In the genomic region with DNA sequence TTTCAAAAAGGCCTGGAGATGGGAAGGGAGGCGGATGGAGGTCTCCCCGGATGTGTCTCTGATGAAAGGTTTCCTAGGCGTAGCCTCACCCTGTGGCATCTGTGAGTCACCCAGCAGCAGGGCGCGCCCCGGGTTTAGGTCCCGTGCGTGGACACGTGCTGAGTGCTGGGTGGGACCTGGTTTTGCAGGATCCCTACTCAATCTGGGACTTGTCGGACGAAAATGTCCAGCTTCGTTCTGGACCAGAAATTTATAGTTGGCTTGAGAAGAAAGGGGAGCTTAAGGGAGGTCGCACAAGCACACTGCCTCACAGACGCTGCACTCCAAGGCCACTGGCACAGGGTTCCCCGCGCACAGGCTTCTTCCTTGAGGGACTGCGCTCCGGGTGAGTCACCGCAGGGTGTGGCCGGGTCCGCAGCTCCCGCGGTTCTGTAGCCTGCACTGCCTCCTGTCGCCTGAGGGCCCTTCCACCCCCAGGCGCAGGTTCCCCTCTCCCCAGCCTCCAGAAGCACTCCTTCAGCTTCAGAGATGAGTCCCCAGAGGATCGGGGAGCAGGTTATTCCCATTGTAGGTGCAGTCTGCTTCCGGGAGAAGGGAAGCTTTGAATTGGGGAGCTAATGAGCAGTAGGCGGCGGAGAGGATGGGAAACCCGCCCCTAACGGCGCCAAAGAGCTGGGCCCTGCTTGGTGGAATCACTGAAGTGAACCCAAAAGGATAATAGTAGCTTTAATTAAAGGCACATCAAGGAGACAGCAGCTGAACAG, we compare ENCODE assay signal across 8 mouse cellular contexts. TPM values are rescaled to one million over a fixed set of nuclear protein-coding genes. Genes with fewer than 3 reads are reported as not detected.
A peak's percentile ranks its signal among the peaks of the same experiment; 100 is the strongest.
DNase-seq lines count a peak whose midpoint lies in the region; ATAC-seq and TF ChIP-seq lines count a peak whose summit lies in the region.

No protein-coding gene starts in this region.

- peak; percentile 86 for DNase-seq in brain, adult 2 months (ENCODE audit: low read depth, low spot score)
- peak; percentile 75 for DNase-seq in forebrain, embryonic 11.5 days (ENCODE audit: low spot score)
- peak; percentile 78 for DNase-seq in kidney, postnatal 10 days
- DNase-seq in neural tube, embryonic 10.5 days (ENCODE audit: extremely low spot score, low spot score), result peak; percentile 59
- peak; percentile 13 to 30 for DNase-seq in thymus, postnatal 36 days

- 2% methylated on average over 32 of the region's 32 CpGs for WGBS in forebrain, embryonic 11.5 days
- WGBS in heart, embryonic 15.5 days, result 4% methylated on average over 32 of the region's 32 CpGs
- 11% methylated on average over 32 of the region's 32 CpGs for WGBS in liver, embryonic 16.5 days (ENCODE audit: insufficient replicate concordance)

- H3K27ac ChIP-seq in forebrain, embryonic 11.5 days (ENCODE audit: low read depth, low read length), result no peak overlapping the region
- H3K27ac ChIP-seq in heart, embryonic 15.5 days, result no peak overlapping the region
- no peak overlapping the region for H3K27ac ChIP-seq in liver, embryonic 16.5 days (ENCODE audit: low read length)

- peaks cover 7% of the 10 kb centered on the region; the same call in 1 of the 2 replicates for H3K36me3 ChIP-seq in E14TG2a.4 (ENCODE audit: insufficient read depth, low read length)
- no peaks in the 10 kb centered on the region for H3K36me3 ChIP-seq in forebrain, embryonic 11.5 days (ENCODE audit: control insufficient read depth, insufficient read depth, low read length)
- H3K36me3 ChIP-seq in heart, embryonic 15.5 days, result no peaks in the 10 kb centered on the region
- no peaks in the 10 kb centered on the region for H3K36me3 ChIP-seq in liver, embryonic 16.5 days (ENCODE audit: control insufficient read depth, insufficient read depth)

- peak; percentile 79 for ATAC-seq in forebrain, embryonic 11.5 days (replicated peaks; ENCODE audit: low FRiP score)
- ATAC-seq in heart, embryonic 15.5 days (replicated peaks; ENCODE audit: insufficient number of reproducible peaks, insufficient read depth, low FRiP score, low read depth), result peak; percentile 77
- ATAC-seq in liver, embryonic 16.5 days (ENCODE audit: low read depth), result no peak

- peak overlapping the region; percentile 59 for H3K9ac ChIP-seq in forebrain, embryonic 11.5 days (ENCODE audit: low read length)
- H3K9ac ChIP-seq in heart, embryonic 15.5 days, result peak overlapping the region; percentile 51
- H3K9ac ChIP-seq in liver, embryonic 16.5 days (ENCODE audit: low read depth, low read length), result no peak overlapping the region

- H3K4me1 ChIP-seq in E14TG2a.4 (replicated peaks; ENCODE audit: low read depth, low read length), result peaks cover 47% of the 10 kb centered on the region
- peaks cover 5% of the 10 kb centered on the region; the same call in 1 of the 2 replicates for H3K4me1 ChIP-seq in forebrain, embryonic 11.5 days (replicated peaks; ENCODE audit: control insufficient read depth, insufficient read depth, low read length)
- H3K4me1 ChIP-seq in heart, embryonic 15.5 days (replicated peaks), result peaks cover 7% of the 10 kb centered on the region
- no peaks in the 10 kb centered on the region; the same call in 1 of the 2 replicates for H3K4me1 ChIP-seq in liver, embryonic 16.5 days (ENCODE audit: control insufficient read depth, low read depth, low read length)

- H3K4me3 ChIP-seq in E14TG2a.4 (replicated peaks; ENCODE audit: low read length), result peak overlapping the region; percentile 74
- H3K4me3 ChIP-seq in forebrain, embryonic 11.5 days (ENCODE audit: low read depth, low read length), result peak overlapping the region; percentile 38
- H3K4me3 ChIP-seq in heart, embryonic 15.5 days, result peak overlapping the region; percentile 51
- peak overlapping the region; percentile 18 for H3K4me3 ChIP-seq in liver, embryonic 16.5 days (ENCODE audit: low read depth, low read length)

- peaks cover 20% of the 10 kb centered on the region for H3K9me3 ChIP-seq in E14TG2a.4 (ENCODE audit: low read length)
- no peaks in the 10 kb centered on the region for H3K9me3 ChIP-seq in forebrain, embryonic 11.5 days (ENCODE audit: control insufficient read depth, low read length)
- H3K9me3 ChIP-seq in heart, embryonic 15.5 days (replicated peaks), result no peaks in the 10 kb centered on the region
- H3K9me3 ChIP-seq in liver, embryonic 16.5 days (replicated peaks; ENCODE audit: control insufficient read depth, low read length), result no peaks in the 10 kb centered on the region

- no peaks in the 10 kb centered on the region for H3K27me3 ChIP-seq in E14TG2a.4 (ENCODE audit: insufficient read depth, low read length)
- peaks cover 2% of the 10 kb centered on the region; the same call in 1 of the 2 replicates for H3K27me3 ChIP-seq in forebrain, embryonic 11.5 days (ENCODE audit: control insufficient read depth, insufficient read depth, low read length)
- 0 out of 2 replicates have a peak, but pooled peaks cover 6% of the 10 kb centered on the region for H3K27me3 ChIP-seq in heart, embryonic 15.5 days
- H3K27me3 ChIP-seq in liver, embryonic 16.5 days (ENCODE audit: control insufficient read depth, insufficient read depth, low read depth, low read length), result no peaks in the 10 kb centered on the region

- no peak for TF ChIP-seq CTCF in E14TG2a.4 (conservative IDR thresholded peaks at IDR 0.05; ENCODE audit: low read length)

- H3K4me2 ChIP-seq in forebrain, embryonic 11.5 days (ENCODE audit: low read depth, low read length, severe bottlenecking), result peak overlapping the region; percentile 79
- peak overlapping the region; percentile 90 for H3K4me2 ChIP-seq in heart, embryonic 15.5 days
- peak overlapping the region; percentile 55 for H3K4me2 ChIP-seq in liver, embryonic 16.5 days (ENCODE audit: low read depth, low read length)

RNA-seq across cellular contexts. Expression of a gene that starts 8.4 kb away (rescaled TPM):
- polyA plus RNA-seq in forebrain, embryonic 11.5 days (2014; fragmentation: Nextera tagmentation; extraction: Ambion mirVana), result not detected in 2 replicates
- polyA plus RNA-seq in heart, embryonic 15.5 days (2015; fragmentation: Nextera tagmentation; extraction: Ambion mirVana), result not detected in 2 replicates
- 0.35 and 0.57 TPM in 2 replicates for polyA plus RNA-seq in liver, embryonic 16.5 days (2015; fragmentation: Nextera tagmentation; extraction: Ambion mirVana)

RNA-seq across cellular contexts. Expression of a gene that starts 10.9 kb away (rescaled TPM):
- 3.7 and 5.4 TPM in 2 replicates for polyA plus RNA-seq in forebrain, embryonic 11.5 days (2014; fragmentation: Nextera tagmentation; extraction: Ambion mirVana)
- polyA plus RNA-seq in heart, embryonic 15.5 days (2015; fragmentation: Nextera tagmentation; extraction: Ambion mirVana), result 1.7 and 9.5 TPM in 2 replicates
- polyA plus RNA-seq in liver, embryonic 16.5 days (2015; fragmentation: Nextera tagmentation; extraction: Ambion mirVana), result 0.11 and 0.24 TPM in 2 replicates

RNA-seq across cellular contexts. Expression of a gene that starts 11.6 kb away (rescaled TPM):
- 7.2 and 7.6 TPM in 2 replicates for polyA plus RNA-seq in forebrain, embryonic 11.5 days (2014; fragmentation: Nextera tagmentation; extraction: Ambion mirVana)
- 26.0 and 29.7 TPM in 2 replicates for polyA plus RNA-seq in heart, embryonic 15.5 days (2015; fragmentation: Nextera tagmentation; extraction: Ambion mirVana)
- 3.0 and 3.4 TPM in 2 replicates for polyA plus RNA-seq in liver, embryonic 16.5 days (2015; fragmentation: Nextera tagmentation; extraction: Ambion mirVana)

RNA-seq across cellular contexts. Expression of a gene that starts 53.1 kb away (rescaled TPM):
- polyA plus RNA-seq in forebrain, embryonic 11.5 days (2014; fragmentation: Nextera tagmentation; extraction: Ambion mirVana), result 89.4 TPM in 2 replicates
- polyA plus RNA-seq in heart, embryonic 15.5 days (2015; fragmentation: Nextera tagmentation; extraction: Ambion mirVana), result 55.9 and 60.3 TPM in 2 replicates
- 145 and 155 TPM in 2 replicates for polyA plus RNA-seq in liver, embryonic 16.5 days (2015; fragmentation: Nextera tagmentation; extraction: Ambion mirVana)

RNA-seq across cellular contexts. Expression of a gene that starts 53.4 kb away (rescaled TPM):
- polyA plus RNA-seq in forebrain, embryonic 11.5 days (2014; fragmentation: Nextera tagmentation; extraction: Ambion mirVana), result 9.0 and 10.3 TPM in 2 replicates
- polyA plus RNA-seq in heart, embryonic 15.5 days (2015; fragmentation: Nextera tagmentation; extraction: Ambion mirVana), result 8.0 and 8.6 TPM in 2 replicates
- 7.6 and 8.3 TPM in 2 replicates for polyA plus RNA-seq in liver, embryonic 16.5 days (2015; fragmentation: Nextera tagmentation; extraction: Ambion mirVana)

Comparison
In these comparisons a context has a peak if more than half of its experiments do, and no peak if none do; other contexts are left out.
1. H3K4me3 ChIP-seq: peak in every context shown above with its lines; median percentile 74 in E14TG2a.4; 51 in heart, embryonic 15.5 days; 38 in forebrain, embryonic 11.5 days; 18 in liver, embryonic 16.5 days.
2. DNase-seq: peak in every context shown above with its lines; median percentile 86 in brain, adult 2 months; 78 in kidney, postnatal 10 days; 75 in forebrain, embryonic 11.5 days; 59 in neural tube, embryonic 10.5 days; 22 in thymus, postnatal 36 days.